Mouse (Mus musculus) heart, embryonic 14.5 days (tissue): ENCODE data around the gene Ccna1. TPM values are rescaled to one million over a fixed set of nuclear protein-coding genes. Genes with fewer than 3 reads are reported as not detected.

Experiments
- ATAC-seq: fragments of 200-750 bp; cut with Nextera tagmentation; 2 replicates; pipeline ENCODE4 v1.8.0; 2017; ENCODE audit warnings: low read depth, moderate TSS enrichment; ENCODE audit not compliant: insufficient number of reproducible peaks, insufficient read depth, low FRiP score
- H3K27ac ChIP-seq, 2 experiments: fragments of 200-500 bp in 1 of 2; fragments of 300-500 bp in 1 of 2; sonication (generic) in 1 of 2; replicated peaks in 1 of 2; 2 replicates each; pipeline ENCODE4 v1.5.1; 2012 to 2014; ENCODE audit warnings: low read depth in 2 of 2, low read length in 2 of 2, control low read depth in 1 of 2, mild to moderate bottlenecking in 1 of 2, mixed read lengths in 1 of 2; ENCODE audit not compliant: control insufficient read depth in 1 of 2, insufficient read depth in 1 of 2
- H3K27me3 ChIP-seq: fragments of 300-500 bp; sonication (generic); 2 replicates; pipeline ENCODE4 v1.6.1; 2014; ENCODE audit warnings: mild to moderate bottlenecking, low read length, control low read depth; ENCODE audit not compliant: control insufficient read depth, insufficient read depth
- H3K36me3 ChIP-seq: fragments of 300-500 bp; sonication (generic); 2 replicates; pipeline ENCODE4 v1.6.1; 2014; ENCODE audit warnings: mild to moderate bottlenecking, control low read depth, low read length, mixed read lengths; ENCODE audit not compliant: control insufficient read depth, insufficient read depth
- H3K4me1 ChIP-seq, 2 experiments: fragments of 200-500 bp in 1 of 2; fragments of 300-500 bp in 1 of 2; sonication (generic) in 1 of 2; 2 replicates each; pipeline ENCODE4 v1.6.1; 2012 to 2014; ENCODE audit warnings: low read length in 2 of 2, control low read depth in 1 of 2, mixed read lengths in 1 of 2; ENCODE audit not compliant: control insufficient read depth in 2 of 2, insufficient read depth in 2 of 2
- H3K4me2 ChIP-seq: fragments of 300-500 bp; sonication (generic); 2 replicates; pipeline ENCODE4 v1.6.1; 2014; ENCODE audit warnings: mild to moderate bottlenecking, low read length
- H3K4me3 ChIP-seq, 2 experiments: fragments of 200-500 bp in 1 of 2; fragments of 300-500 bp in 1 of 2; sonication (generic) in 1 of 2; 2 replicates each; pipeline ENCODE4 v1.5.1; 2012 to 2014; ENCODE audit warnings: low read length in 2 of 2, mild to moderate bottlenecking in 2 of 2, control low read depth in 1 of 2, low read depth in 1 of 2, moderate library complexity in 1 of 2; ENCODE audit not compliant: control insufficient read depth in 1 of 2, insufficient read depth in 1 of 2
- H3K9ac ChIP-seq: fragments of 300-500 bp; sonication (generic); 2 replicates; pipeline ENCODE4 v1.6.1; 2014; ENCODE audit warnings: mild to moderate bottlenecking, low read length
- H3K9me3 ChIP-seq: fragments of 300-500 bp; sonication (generic); 2 replicates; pipeline ENCODE4 v1.6.1; 2016; ENCODE audit warnings: low read length, control low read depth; ENCODE audit not compliant: control insufficient read depth
- WGBS: fragments of 180-500 bp; shearing (Covaris S2); extraction: QIAGEN DNeasy Blood & Tissue Kit; methylation state at CpG from one replicate; pipeline ENCODE4 v1.1.7; 2014; 5-methylcytosine and 5-hydroxymethylcytosine counted together
- polyA plus RNA-seq: library from polyadenylated mRNA; unstranded; fragments of >200 nt; fragmentation: Nextera tagmentation; extraction: Ambion mirVana; gene quantifications from 2 replicates; pipeline ENCODE4 v1.2.1, GENCODE M21; 2014

Ccna1 gene
- polyA plus RNA-seq, 1 experiment from 2014 or later: 2.4 TPM

DNA sequence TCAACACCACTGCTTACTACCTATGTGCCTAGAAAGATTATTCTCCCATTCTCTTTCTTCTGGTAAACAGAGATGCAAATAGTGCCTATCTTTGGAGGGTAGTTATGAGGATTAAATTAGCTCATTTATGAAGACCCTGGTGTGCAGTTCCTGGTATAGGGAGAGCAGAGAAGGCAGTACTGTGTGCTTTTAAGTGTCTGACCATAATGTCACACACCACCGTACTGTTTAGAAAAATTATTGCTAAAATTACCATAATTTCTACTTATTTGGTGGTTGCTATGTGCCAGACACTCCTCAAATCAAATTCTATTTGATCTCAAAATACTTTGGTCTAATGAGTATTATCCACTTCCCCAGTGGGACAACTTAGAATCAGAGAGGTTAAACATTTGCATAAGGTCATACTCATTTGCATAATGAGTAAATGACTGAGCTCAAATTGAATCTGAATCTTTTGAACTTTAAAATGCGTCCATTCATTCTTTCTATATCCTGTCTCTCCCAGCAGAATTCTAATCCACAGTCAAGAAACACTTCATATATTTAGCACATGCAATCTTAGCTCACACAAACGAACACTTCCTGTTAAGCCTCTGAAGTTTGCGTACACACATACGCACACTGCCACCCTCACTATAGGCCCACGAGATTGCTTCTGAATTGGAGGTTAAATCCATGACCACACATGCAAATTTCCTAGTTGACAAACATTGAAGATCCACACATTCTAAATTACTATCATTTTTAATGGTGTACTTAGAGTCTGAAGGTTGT is 46.1 kb downstream of the Ccna1 start:
- Histone ChIP-seq H3K9ac (no peak overlapping the region), H3K4me2 (no peak overlapping the region), H3K9me3 (no peaks in the 10 kb centered on the region), H3K27me3 (no peaks in the 10 kb centered on the region), H3K4me1 (no peaks in the 10 kb centered on the region), H3K4me3 (no peak overlapping the region), H3K27ac (no peak overlapping the region), H3K36me3 (no peaks in the 10 kb centered on the region)
- ATAC-seq: no peak
- WGBS: 67% methylated on average over 6 of the region's 6 CpGs

DNA sequence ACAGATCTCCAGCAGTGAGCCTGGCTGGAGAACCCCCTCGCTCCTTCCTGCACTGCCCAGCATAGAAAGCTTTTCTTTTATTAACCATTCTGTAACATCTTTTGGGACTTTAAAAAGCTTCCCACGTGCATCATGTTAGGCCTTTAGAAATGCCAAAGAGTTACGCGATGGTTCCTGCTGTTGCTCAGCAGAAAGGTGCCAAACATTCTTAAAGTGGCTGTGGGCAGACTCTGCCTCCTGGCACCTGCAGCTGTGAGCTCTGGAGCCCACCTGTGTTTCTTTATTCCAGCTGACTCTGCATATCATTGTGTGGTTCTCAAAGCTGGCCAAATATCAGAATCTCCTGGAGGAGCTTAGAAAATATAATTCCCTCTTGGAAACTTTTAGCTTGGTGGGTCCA is 51.3 kb downstream of the Ccna1 start:
- Histone ChIP-seq H3K27me3 (no peaks in the 10 kb centered on the region), H3K4me1 (no peaks in the 10 kb centered on the region), H3K4me2 (no peak overlapping the region), H3K4me3 (no peak overlapping the region), H3K27ac (no peak overlapping the region), H3K9me3 (no peaks in the 10 kb centered on the region), H3K9ac (no peak overlapping the region), H3K36me3 (no peaks in the 10 kb centered on the region)
- ATAC-seq: no peak
- 62% methylated on average over 4 of the region's 4 CpGs for WGBS

DNA sequence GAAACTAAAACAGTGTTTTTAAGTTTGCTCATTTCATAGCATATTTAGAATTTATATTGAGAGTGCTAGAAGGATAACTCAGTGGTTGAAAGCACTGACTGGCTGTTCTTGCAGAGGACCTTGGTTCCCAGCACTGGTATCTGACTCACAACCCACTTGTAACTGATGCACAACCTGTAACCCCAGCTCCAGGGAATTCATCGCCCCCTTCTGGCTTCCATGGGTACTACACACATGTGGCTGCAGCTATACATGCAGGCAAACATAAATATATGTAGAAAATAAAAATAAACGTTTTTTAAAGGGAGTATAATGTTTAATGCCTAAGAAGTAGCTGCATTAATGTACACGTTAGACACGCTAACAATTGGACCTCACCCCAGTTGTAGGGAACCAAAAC is 53.6 kb downstream of the Ccna1 start:
- Histone ChIP-seq H3K4me3 (no peak overlapping the region), H3K4me2 (no peak overlapping the region), H3K9me3 (no peaks in the 10 kb centered on the region), H3K27ac (no peak overlapping the region), H3K4me1 (no peaks in the 10 kb centered on the region), H3K9ac (no peak overlapping the region), H3K36me3 (no peaks in the 10 kb centered on the region), H3K27me3 (no peaks in the 10 kb centered on the region)
- ATAC-seq: no peak
- 62% methylated on average over 4 of the region's 4 CpGs for WGBS

Other genes starting within 250 kb of the Ccna1 start
- gene Rfxap, start 247.7 kb downstream of the Ccna1 start, polyA plus RNA-seq: 36.3 and 39.5 TPM in 2 replicates
- 0.15 and 0.24 TPM in 2 replicates for gene Sertm1, start 139.6 kb downstream of the Ccna1 start, polyA plus RNA-seq
- 35.1 and 35.8 TPM in 2 replicates for gene Spg20, start 56.6 kb upstream of the Ccna1 start, polyA plus RNA-seq
- gene Ccdc169, start 81.8 kb upstream of the Ccna1 start, polyA plus RNA-seq: 0.07 TPM in 1 of 2 replicates, not detected in the other
- gene Sohlh2, start 126.5 kb upstream of the Ccna1 start, polyA plus RNA-seq: not detected in 2 replicates
- 5.0 and 9.5 TPM in 2 replicates for gene Dclk1, start 186.9 kb upstream of the Ccna1 start, polyA plus RNA-seq